Mouse (Mus musculus) lung, postnatal 0 days (tissue): ENCODE results near the gene Gm1043.

ENCODE experiments used
- CTCF ChIP-seq: IDR thresholded peaks from 2 replicates; pipeline ENCODE4 v1.5.1; 2016; ENCODE audit warnings: antibody characterized with exemption, mild to moderate bottlenecking
- EP300 ChIP-seq: IDR thresholded peaks from 2 replicates; pipeline ENCODE4 v1.6.1; 2016; ENCODE audit warnings: antibody characterized with exemption, mild to moderate bottlenecking, control low read depth

DNA sequence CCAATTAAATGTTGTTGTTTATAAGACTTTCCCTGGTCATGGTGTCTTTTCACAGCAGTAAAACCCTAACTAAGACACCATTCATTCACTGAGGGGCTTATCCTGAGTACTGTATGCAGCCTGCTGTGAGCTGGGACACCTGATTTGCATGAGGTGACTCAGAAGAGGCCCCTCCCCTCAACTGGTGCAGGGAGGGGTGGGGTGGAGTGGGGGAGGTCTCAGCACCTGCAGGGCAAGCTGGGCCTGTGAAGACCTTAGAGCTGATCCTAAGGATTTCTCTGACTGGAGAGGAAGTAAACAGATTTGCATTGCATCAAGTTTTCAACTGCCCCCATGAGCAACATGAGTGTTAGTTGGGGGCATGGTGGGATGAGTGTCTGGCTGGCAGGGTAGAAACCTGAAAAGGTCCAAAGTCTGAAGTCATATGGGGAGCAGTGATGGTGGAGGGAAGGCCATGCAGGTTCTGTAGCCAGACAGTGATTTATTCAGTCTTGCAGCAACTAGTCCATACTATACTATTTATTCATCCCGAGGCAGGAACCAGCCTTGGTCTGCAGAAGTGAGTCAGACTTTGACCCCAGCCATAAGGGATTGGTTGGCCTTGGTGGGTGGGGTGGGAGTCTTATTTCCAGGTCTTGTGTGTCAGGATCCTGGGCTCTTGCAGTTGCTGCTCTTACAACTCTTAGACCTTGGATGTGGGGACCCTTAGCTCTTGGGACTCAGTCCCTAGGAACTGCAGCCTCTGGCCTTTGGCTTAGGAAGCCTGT lies 3.4 kb downstream of the Gm1043 start:
- no peak for TF ChIP-seq CTCF
- no peak for TF ChIP-seq EP300
